Mouse (Mus musculus) brain, embryonic 18.5 days (tissue): ENCODE measurements at regions not wholly inside any gene's neighbourhood (a gene's known extent, or its start where the extent isn't known, plus 50 kb on each side); places are given as distances from the start of the nearest gene placed in this dataset.

ENCODE experiments used
- DNase-seq: peaks from one replicate; pipeline ENCODE4 v3.0.0-alpha.2; 2012; ENCODE audit warnings: low read depth, low spot score

DNA sequence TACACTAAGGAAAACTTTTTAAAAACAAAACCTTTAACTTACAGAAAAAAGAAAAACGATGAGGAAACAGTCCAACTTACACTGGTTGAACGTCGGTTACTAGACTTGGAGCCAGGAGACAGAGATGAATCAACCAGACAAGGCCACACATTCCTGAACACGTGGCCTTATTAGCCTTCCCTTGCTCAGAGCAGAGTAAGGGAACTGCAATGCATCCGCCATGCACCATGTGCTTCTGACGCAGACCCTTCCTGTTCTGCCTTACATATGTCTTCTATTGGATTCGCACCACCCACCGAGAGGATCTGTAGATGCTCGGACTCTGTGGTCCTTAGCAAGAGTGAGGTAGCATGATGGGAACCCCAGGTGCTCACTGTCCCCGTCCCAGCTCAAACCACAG is 336.2 kb upstream of the Zfp637 start:
- no peak for DNase-seq

DNA sequence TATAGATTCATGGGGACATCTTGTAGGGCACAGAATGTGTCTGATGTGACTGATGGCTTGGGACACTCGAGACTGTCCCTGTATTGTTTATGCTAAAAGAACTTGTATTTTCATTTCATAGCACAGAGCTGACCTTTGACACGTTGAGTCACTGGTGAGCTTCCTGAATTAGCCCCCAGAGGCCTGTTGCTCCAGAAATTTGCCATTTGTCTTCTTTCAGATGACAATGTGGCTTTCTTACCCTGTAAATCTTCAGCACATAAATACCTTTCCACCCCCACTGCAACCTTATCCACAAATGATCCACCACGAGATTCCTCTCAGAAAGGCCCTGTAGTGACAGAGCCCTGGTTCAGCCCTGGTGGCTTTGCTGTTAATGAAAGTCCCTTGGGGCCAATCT is 335.5 kb upstream of the Zfp637 start:
- DNase-seq = no peak

DNA sequence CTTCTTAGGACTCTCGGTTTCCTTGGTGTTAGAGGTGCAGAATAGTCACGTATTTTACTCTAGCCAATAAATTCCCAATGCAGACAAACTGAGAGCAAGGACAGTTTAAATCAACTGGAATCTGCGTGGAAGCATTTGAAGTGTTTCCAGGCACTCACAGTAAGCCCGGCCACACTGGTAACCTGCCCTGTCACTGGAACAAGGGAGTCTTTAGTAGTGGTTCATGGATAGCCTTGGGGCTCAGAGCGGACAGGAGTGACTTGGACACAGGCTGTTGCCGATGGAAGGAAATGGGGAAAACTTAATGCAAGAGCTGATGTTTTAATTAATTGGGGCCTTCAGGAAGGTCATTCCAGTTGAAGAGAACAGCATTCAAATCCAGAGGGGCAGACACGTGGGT is 334.4 kb upstream of the Zfp637 start:
- no peak for DNase-seq

DNA sequence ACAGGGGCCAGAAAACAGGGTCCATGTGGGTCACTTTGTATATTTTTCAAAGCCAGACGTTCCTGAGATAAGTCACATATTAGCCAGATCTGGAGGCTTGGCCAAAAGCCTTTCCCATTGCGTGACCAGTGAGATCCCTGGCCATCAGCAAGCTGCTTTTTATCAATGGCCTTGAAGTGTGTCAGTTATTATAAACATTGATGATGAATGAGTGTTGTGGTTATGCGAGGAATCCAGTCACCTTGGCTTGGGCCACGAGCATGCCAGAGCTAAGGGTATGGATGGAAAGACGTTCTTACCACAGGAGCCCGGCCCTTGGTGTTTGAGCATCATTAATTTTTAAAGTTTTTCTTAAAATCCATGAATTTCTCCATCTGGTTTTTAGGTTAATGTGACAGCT is 332.1 kb upstream of the Zfp637 start:
- no peak for DNase-seq

DNA sequence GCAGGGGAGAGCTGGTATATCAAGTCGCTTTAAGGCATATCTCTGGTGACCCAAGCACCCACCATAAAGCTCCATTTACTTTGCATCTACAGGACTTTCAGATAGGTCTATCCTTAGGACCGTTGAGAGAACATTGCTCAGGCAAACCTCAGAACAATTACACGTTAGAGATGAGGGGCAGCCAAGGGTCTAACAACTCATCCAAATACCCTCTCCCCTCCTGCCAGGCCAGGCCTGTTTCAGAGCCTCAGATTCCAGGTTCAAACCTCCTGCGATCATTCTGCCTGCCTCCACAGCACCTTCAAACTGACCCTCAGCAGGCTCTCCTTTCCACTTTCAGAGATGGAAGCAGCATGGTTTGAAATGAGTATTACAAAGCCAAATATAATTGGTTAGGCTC is 331.0 kb upstream of the Zfp637 start:
- DNase-seq = no peak

DNA sequence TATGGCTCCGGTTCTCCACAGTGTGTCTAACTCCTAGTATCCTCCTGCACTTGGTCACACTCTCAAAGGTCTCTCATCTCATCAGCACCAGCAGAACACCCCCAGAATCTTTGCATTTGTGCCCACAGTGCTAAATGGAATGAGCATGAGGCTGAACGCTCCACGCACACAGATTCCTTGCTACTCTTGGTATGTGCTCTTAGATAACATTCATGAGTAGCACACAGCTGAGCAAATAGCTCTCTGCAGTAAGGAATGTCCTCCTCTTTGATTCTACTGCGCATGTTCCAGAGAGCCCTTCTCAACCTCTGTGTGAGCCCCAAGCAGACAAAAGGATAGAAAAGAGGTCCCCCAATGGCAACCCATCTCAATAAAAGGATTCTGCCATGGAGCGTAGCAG is 326.1 kb upstream of the Zfp637 start:
- no peak for DNase-seq

DNA sequence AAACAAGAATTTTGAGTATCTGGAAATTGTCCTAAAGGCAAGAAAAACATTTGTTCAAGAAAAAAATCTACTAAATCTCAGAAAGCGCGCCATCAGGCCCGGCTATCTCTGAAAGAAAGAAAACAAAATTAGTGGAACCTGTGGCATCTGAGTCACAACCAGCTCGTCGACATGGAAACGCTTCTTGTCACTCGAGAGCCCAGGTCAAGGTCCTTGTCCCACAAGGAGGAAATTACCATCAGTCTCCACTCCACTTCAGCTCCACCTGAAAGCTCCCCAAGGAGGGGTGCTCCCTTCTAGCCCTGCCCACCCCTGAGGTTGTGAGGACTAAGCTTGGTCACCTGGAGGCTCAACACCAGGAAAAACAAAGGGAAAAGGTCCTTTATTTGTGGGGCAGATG is 324.1 kb upstream of the Zfp637 start:
- DNase-seq = no peak

DNA sequence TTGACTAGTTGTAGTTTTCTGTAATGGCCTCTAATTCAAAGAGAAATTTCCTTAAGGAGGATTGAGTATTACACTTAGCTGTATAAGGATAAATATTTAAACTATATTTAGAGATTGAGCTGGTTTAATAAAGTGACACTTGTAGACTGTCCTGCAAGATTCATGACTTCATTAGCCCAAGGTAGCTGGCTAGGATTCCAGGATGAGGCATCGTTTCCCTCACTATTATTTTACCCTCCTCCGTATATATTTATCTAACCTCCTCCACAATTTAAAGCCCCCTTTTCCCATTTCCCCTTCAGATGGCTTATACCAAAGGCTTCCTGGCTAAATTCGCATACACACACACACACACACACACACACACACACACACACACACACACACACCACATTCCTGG is 322.0 kb upstream of the Zfp637 start:
- DNase-seq = no peak

DNA sequence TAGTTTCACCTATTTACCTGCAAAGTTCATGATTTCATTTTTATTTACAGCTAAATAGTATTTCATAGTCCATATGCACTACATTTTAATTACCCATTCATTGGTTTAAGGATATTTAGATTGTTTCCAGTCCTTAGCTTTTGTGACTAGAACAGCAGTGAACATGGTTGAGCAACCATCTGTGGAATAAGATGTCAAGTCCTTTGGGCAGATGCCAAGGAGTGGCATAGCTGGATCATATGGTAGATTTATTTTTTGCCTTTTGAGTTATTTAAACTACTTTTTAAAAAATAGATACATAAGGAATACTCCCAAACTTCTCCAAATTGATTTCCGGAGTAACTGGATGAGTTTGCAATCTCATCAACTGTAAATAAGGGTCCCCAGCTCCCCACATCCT is 321.5 kb upstream of the Zfp637 start:
- DNase-seq = no peak

DNA sequence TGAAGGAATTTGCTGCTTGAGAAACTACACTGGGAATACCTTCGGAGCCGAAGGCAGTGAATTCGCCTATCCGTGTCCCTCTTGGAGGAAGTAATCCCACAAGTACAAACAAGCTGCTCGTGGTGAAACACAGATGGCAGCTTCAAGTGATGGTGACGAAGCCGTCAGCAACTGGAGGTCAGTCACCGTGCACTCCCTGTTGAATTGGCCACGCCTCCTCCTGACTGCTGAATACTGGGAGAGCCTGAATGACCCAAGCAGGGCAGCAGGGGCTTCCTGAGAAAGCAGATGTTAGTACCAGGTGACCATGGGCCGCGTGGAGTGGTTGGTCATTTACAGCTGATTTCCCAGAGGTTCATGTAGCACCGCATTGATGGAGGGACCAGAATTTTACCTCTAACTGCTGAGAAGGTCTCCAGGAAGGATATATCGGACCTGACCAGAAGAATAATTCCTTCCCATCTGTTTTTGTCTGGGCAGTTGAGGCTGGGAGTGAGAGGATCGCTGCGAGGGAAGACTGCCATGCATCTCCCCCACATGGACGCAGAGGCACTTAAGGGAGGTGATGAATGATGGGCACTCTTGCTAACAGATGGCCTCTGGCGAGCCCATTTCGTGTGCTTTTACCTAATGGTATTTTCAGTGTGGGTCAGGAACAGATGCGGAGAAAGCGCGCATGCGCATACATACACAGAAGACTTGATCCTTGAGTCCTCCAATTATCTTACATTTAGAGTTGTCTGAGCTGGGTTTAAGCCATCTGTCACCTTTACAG is 314.6 kb upstream of the Zfp637 start:
- DNase-seq = no peak

DNA sequence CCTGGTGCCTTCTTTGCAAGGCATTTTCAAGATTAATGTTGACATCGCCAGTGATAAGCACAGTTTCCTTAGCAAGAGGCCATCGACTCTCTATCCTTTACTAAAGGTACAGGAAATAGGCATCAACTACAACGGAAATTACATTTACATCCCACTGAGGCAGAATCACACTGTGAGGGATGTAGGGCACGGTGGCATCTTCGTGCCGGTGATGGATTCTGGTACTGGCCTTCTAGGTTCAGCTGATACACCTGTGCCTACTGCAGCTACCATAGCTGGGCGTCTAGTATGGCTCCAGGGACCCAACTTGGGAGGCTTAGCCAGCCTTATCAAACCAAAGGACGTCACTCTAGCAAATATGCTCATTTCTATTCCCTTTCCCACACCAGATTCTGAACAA is 313.5 kb upstream of the Zfp637 start:
- no peak for DNase-seq

DNA sequence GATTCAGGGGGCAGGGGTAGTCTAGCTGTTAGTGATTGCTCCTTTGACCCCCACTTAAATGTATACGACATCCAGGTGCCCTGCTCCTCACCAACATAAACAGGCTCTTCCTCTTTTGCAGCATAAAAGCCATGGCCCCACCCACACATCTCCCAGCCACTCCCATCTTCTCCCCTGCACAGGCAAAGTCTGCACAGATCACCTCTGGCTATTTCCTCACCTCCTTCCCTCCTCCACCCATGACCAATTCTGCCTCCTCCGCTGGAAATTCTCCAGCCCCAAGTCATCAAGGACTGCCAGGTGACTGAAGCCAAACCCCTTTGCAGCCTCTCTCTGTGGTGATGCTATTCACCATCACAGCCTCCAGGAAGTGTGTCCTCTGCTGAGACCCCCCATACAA is 306.8 kb upstream of the Zfp637 start:
- DNase-seq = no peak

DNA sequence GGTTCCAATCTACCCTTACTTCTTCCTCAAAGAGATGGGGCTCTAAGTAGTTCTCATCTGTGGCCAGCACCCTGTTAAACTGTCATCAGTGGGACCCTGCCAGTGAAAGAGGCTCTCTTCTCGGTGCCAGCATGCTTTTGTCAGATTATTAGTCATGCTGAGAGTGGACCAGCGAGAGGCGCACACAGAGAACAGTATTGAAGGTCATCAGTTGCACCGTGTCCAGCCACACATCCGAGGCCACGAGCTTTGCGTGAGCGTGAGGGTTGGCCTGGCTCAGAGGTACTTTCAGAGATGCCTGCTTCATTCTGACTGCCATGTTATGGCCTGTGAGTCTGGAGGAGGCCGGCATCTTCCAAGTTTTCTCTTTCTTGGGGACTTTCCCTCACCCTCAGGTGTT is 306.0 kb upstream of the Zfp637 start:
- DNase-seq = no peak

DNA sequence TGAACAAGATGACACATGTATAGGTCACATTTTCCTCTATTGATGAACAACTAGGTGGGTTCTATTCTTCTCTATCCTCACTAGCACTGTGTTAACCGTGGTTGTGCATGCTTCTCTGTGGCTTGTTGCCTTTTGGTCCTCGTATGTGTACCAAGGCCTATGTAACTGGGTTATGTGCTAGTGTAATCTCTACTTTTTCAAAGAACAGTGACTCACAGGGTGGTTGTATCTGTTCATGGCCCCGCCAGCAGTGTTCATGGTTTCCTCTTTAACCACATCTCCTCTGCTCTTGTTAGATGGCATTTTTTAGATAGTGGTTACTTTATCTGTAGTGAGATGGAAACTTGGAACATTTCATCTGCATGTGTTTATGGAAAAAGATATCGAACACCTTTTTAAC is 304.9 kb upstream of the Zfp637 start:
- no peak for DNase-seq

DNA sequence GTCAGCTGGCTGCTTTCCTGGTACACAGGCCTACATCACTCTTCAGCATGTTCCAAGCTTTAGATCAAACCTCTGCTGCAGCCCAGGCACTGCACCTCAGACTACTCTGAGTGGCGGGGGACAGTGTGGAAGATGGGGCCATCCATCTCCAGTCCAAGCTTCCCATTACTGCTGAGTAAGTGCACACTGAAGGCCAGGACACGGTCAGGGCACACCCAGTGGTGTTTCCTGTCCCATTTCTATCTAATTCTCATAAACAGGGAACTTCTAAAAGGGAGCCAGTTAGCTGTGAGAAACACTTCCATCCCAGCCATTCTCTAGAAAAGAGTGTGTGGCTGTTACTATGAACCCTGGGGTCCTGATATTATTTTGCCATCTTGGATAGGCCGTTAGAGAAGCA is 298.5 kb upstream of the Zfp637 start:
- DNase-seq = no peak

DNA sequence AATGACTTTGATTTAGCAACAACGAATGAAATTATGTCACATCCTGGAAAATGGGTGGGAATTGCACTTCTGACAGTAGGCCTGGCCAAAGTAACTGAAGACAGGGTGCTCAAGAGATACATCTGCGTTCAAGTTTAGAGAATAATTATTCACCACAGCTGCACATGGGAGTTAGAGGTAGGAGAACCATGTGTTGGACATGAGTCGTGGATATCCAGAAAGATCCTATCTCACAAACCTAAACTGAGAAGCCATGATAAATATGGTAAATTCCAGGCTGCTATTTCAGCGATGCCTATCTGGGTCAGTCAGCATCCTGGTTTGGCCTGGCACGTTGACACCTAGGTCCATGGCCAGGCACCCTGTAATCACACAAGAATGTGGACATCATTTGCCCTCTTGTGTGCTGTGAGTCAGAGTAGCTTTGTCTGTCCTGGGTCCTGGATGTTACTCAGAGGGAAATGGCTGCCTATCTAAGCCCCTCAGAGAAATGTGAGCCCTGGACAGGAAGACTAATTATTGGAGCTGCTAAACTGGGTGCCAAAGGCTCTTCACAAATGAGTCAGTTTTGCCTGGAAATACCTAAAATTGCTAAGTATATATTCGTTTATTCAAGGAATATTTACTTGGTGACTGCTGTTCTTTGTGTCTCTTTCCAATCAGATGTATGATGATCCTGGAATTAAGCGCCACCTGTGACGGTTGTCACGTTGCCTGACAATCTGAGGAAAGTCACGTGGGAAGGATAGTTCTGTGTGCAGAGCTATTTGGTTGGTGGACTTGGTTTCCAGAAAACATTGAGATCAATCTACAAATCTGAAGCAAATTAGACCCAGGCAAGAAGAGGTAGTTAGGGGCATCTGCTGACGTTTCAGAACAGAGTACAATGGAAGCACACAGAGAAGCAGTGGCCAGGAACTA is 296.4 kb upstream of the Zfp637 start:
- DNase-seq = no peak

DNA sequence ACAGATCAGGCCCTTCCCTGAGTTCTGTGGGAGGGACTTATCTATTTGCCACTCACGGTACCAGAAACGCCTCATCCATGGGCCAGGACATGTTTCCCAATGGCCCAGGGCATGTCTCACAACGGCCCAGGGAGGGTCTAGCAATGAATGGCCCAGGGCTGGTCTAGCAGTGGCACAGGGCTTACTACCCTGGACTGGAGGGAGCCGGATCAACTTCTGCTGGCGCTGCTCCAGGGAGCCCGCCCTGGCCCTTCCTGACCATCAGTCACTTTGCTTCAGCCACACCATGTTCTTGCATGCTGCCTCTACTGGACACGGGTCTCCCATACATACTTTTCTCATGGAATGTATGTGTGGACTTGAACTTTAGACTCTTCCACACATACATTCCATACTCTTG is 290.1 kb upstream of the Zfp637 start:
- DNase-seq = no peak

DNA sequence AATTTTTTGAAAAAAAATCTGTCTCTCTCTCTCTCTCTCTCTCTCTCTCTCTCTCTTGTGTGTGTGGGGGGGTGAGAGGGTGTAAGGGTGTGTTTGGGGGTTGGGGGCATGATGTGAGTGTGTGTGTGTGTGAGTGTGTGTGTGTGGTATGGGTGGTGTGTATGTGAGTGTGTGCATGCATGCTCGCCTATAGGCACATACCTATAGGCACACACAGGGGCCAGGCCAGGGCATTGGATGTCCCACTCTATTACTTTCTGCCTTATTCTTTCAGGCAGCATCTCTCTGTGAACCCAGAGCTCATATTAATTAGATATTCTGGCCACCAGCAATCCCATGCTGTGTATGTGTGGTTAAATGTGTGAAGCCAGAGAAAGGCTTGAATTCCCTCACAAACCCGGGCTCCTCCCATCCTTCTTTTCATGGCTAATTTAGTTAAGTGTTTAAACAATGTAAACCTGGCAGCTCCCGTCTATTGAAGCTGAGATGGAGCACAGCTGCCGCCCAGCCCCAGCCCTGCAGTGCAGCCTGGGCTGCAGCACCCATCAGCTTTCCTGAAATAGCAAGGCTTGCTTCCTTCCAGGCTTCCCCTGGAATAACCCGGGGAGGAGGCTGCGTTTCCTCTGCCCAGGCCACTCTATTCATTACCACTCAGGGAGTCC is 288.8 kb upstream of the Zfp637 start:
- no peak for DNase-seq

DNA sequence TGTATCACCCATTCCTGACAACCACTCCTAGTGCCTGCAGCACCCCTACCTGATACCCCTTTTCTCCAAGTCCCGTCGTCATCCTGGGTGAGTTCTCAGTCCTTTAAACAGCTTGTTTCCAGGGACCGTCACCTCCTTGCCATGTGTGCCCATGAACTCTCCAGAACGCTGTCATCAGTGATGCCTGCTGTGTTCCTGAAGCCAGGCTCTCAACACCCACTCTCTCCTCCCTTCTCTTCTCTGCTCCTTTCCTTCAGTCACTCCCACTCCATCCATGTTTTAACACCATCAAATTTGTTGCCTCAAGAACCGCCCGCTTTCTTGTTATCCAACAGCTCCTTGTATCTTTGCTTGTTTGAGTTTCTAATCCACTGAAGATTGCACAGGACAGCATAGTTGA is 277.8 kb upstream of the Zfp637 start:
- DNase-seq = no peak

DNA sequence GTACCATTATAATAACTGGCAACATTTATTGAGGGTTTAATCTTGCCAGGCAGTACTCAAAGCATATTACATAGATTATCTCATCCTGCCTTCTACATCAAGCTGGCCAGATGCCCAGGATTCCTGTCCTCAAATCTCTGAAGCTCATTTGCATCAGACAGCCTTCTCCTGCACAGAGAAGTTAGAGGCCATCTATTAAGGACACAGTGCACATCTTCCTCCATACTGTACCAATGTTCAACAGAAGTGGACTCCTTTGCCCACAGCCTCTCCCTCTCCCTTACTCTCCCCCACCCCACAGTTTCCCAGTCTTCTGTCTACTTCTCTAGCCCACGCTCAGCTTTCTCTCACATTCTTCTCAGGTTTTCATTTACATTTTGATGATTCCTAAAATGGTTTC is 277.3 kb upstream of the Zfp637 start:
- DNase-seq = no peak

DNA sequence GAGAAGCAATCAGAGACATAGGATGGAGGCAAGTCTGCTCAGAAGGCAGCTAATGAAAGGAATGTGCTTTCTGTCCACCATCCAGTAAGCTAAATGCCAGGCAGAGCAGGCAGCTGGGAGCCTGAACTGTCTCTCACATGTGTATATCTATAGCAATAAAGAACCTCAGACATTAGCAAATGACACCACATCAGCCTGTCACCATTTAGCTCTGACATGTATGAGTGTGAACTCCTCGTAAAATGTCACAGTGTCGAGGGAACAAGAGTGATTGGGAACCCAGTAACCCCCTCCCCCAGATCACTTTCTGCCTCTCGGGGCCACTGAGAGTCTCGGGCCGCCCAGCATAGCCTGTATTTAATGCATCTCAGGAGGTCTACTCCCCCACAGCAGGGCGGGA is 274.2 kb upstream of the Zfp637 start:
- DNase-seq = no peak

DNA sequence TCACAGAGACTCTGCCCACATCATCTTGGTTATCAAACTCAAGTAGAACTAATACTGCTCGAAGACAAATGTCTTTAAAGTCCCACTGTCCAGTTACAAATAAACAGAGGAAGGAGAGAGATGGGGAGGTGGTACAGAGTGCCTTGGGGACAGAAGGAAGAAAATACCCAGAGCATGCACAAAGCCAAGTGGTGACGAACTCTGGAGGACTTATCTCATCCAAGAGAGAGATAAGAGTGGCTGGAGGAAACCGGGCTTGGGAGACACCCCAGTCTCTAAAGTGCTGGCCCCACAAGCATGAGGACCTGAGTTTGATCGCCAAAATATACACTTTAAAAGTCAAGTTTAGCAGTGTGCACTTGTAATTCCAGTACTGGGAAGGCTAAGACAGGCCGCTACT is 273.3 kb upstream of the Zfp637 start:
- no peak for DNase-seq
